Mouse (Mus musculus): ENCODE results near the gene 1700011M02Rik. TPM values are rescaled to one million over a fixed set of nuclear protein-coding genes. Genes with fewer than 3 reads are reported as not detected.
A peak's percentile ranks its signal among the peaks of the same experiment; 100 is the strongest.
"Not testable (repeated sequence)": the region's sequence is repeated elsewhere in the genome, so short reads cannot be mapped to it uniquely, and the experiment has no call there.

1700011M02Rik gene
- polyA plus RNA-seq, 1 experiment from 2014 or later, result not detected

DNA sequence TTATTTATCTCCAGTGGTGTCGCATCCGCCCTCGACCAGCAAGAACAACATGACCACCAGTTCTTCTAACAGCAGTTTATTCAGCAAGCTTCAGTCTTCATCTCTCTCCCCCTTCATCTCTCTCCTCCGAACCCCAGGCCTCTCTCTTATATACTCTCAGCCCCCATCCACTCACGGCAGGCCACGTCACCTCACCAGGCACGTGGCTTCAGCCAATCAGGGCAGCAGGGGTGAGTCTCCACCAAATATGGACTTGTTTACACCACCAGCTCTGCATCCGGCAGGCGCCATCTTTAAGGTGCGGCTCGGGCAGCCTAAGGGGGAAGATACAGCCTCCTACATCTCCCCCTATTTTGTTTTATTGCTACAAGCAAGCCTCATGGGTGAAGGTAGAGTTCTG lies 41.4 kb downstream of the 1700011M02Rik start:
- not testable (repeated sequence) for H3K27ac ChIP-seq (ENCODE audit: low read length); H3K27me3 ChIP-seq (replicated peaks; ENCODE audit: control insufficient read depth, insufficient read depth, low read length); H3K9me3 ChIP-seq (ENCODE audit: control insufficient read depth, low read length); H3K4me2 ChIP-seq (ENCODE audit: low read length); H3K36me3 ChIP-seq (ENCODE audit: control insufficient read depth, insufficient read depth); H3K4me3 ChIP-seq (replicated peaks; ENCODE audit: low read length); H3K9ac ChIP-seq (replicated peaks; ENCODE audit: low read depth, low read length); H3K4me1 ChIP-seq (replicated peaks; ENCODE audit: control insufficient read depth, insufficient read depth, low read length); ATAC-seq
- WGBS, result 88% methylated on average over 11 of the region's 11 CpGs

- Histone ChIP-seq H3K9ac (replicated peaks; ENCODE audit: low read depth, low read length) (no peak overlapping the region), H3K4me3 (replicated peaks; ENCODE audit: low read length) (no peak overlapping the region), H3K4me2 (ENCODE audit: low read length) (no peak overlapping the region), H3K27ac (ENCODE audit: low read length) (no peak overlapping the region), H3K4me1 (replicated peaks; ENCODE audit: control insufficient read depth, insufficient read depth, low read length) (no peaks in the 10 kb centered on the region), H3K9me3 (ENCODE audit: control insufficient read depth, low read length) (no peaks in the 10 kb centered on the region), H3K27me3 (replicated peaks; ENCODE audit: control insufficient read depth, insufficient read depth, low read length) (no peaks in the 10 kb centered on the region; the same call in 1 of the 2 replicates), H3K36me3 (ENCODE audit: control insufficient read depth, insufficient read depth) (no peaks in the 10 kb centered on the region)
- WGBS, result 32% methylated on average over 4 of the region's 4 CpGs
- ATAC-seq, result 0 out of 2 replicates have a peak, but pooled peaks have one; percentile 49
These were observed 50.2 kb downstream of the 1700011M02Rik start for GRCm38 (mm10) chrX:102958917-102959316.

Other genes starting within 250 kb of the 1700011M02Rik start
- gene Gm3880, start 221.9 kb upstream of the 1700011M02Rik start, polyA plus RNA-seq (2015; fragmentation: Nextera tagmentation; extraction: Ambion mirVana), result not detected in 2 replicates
- not detected in 2 replicates for gene Gm9112, start 201.3 kb upstream of the 1700011M02Rik start, polyA plus RNA-seq (2015; fragmentation: Nextera tagmentation; extraction: Ambion mirVana)
- not detected in 2 replicates for gene Dmrtc1b, start 201.0 kb upstream of the 1700011M02Rik start, polyA plus RNA-seq (2015; fragmentation: Nextera tagmentation; extraction: Ambion mirVana)
- not detected in 2 replicates for gene Dmrtc1c1, start 105.9 kb upstream of the 1700011M02Rik start, polyA plus RNA-seq (2015; fragmentation: Nextera tagmentation; extraction: Ambion mirVana)
- not detected in 2 replicates for gene Dmrtc1c2, start 54.3 kb upstream of the 1700011M02Rik start, polyA plus RNA-seq (2015; fragmentation: Nextera tagmentation; extraction: Ambion mirVana)
- gene 1700031F05Rik, start 40.9 kb upstream of the 1700011M02Rik start, polyA plus RNA-seq (2015; fragmentation: Nextera tagmentation; extraction: Ambion mirVana), result not detected in 2 replicates
- gene Dmrtc1a, start 218 bp upstream of the 1700011M02Rik start, polyA plus RNA-seq (2015; fragmentation: Nextera tagmentation; extraction: Ambion mirVana), result 1.8 TPM in 2 replicates
- not detected in 2 replicates for gene 1700018G05Rik, start 19.5 kb downstream of the 1700011M02Rik start, polyA plus RNA-seq (2015; fragmentation: Nextera tagmentation; extraction: Ambion mirVana)